Mouse (Mus musculus): ENCODE results near the gene Nr1h2. TPM values are rescaled to one million over a fixed set of nuclear protein-coding genes. Genes with fewer than 3 reads are reported as not detected.

Gene Nr1h2
- polyA plus RNA-seq, 3 experiments from 2014 or later, result 43.0 to 52.2 (median 49.9) TPM

- ATAC-seq, result no peak
Measured at GRCm38 (mm10) chr7:44526414-44527154, 27.2 kb downstream of the Nr1h2 start.

DNA sequence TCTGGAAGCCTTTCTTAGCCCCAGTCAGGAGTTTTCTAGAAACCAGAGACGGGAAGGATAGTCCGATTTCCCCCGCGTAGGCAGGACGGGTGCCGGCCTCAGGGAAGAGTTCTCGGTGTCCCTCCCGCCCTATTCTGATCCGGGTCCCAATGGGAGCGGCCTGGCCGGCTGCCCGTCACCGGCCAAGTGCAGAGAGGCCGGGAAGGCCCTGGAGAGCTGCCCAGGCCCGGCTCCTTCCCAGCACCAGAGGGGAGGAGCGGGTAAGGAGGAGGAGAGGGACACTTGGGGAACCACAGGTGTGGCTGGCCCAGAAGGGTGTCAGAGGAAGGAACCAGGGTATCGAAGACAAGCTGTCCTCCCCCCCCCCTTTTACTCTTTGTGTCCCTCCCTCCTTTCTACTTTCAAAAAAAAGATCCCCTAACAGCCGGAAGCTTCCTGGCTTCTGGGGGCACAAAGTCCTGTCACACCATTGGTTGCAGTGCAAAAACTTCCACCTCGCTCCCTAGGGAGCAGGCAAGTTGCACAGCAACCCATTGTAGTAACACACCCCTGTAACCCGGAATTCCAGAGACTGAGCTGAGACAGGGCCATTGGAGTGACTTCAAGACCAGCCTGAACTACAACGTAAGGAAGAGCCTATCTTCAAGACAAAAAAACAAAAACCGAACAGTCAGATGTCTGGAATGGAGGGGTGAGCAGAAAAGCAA is 28.5 kb downstream of the Nr1h2 start:
- no peak for ATAC-seq

- no peak for ATAC-seq
Measured at GRCm38 (mm10) chr7:44524502-44524901, 29.2 kb downstream of the Nr1h2 start, which contains the start of gene Mybpc2. Gene Mybpc2, minus strand, starts transcription at chr7:44524656.

DNA sequence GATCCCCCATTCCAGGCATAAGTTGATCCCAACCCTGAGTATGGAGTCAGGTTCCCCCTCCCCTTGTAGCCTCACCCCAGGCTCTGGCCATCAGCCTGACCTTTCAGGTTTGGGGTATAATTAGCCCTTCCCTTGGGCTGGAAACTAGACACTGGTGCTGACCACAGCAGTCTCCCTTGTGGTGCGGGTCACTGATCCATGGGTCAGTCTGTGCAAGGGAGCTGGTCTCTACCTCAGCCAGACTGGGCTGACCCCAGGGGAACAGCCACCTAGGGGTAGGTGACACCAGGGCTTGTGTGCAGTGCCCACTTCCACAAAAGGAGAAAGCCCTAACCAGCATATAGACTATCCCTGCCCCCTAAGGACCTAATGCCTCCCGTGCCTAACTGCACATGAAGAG is 30.7 kb downstream of the Nr1h2 start:
- ATAC-seq, result no peak

DNA sequence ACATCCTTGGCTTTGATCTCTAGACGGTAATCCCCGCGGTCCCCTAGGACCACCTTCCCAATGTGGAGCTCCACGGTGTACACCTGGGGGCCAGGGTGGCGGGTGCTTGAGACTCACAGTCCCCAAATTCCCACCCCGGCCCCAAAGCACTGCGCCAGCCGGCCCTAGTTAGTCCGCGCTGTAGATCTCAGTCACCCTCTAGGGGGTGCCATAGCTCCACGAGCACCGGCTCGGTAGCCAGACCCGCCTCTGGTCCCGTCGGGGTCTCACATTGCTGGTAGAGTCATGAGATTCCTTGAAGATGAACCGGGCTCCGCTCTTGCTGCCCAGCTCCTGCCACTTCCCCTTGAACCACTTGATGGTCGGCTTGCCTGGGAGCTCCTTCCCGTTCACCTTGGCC is 32.0 kb downstream of the Nr1h2 start:
- no peak for ATAC-seq

DNA sequence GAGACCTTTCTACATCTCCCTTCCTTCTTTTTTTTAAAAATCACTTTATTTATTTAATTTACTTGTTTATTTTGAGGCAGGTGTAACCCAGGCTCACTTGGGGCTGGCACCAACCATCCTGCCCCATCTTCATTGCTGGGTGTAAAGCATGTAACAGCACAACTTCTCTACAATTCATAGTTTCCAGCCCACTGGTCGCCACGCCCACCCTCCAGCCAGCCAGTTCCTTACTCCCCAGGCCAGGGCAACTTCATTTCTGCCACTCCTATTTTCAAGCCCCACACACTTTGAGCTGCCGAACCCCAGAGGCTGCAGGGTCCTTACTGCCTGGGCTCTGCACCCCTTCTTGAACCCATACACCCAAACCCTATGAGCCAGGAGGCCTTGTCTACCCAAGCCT is 32.8 kb downstream of the Nr1h2 start:
- no peak for ATAC-seq

- ATAC-seq, result no peak
Measured at GRCm38 (mm10) chr7:44519240-44519913, 34.4 kb downstream of the Nr1h2 start.

- ATAC-seq, result no peak
Measured at GRCm38 (mm10) chr7:44507491-44507890, 46.3 kb downstream of the Nr1h2 start.

- ATAC-seq, result peak; percentile 80
Measured at GRCm38 (mm10) chr7:44501563-44502115, 52.1 kb downstream of the Nr1h2 start.

- ATAC-seq, result no peak
Measured at GRCm38 (mm10) chr7:44500046-44500445, 53.7 kb downstream of the Nr1h2 start.

Other genes with a start within 250 kb of the Nr1h2 start
- gene Clec11a, start 247.0 kb downstream of the Nr1h2 start, polyA plus RNA-seq (2017; shearing (Covaris generic)), result under 1 TPM; 0.28 to 0.62 (median 0.34) TPM
- under 1 TPM; 0.15 to 0.62 (median 0.20) TPM for gene Shank1, start 243.7 kb downstream of the Nr1h2 start, polyA plus RNA-seq (2017; shearing (Covaris generic))
- not detected for gene Syt3, start 169.8 kb downstream of the Nr1h2 start, polyA plus RNA-seq (2017; shearing (Covaris generic))
- not detected for gene 1700008O03Rik, start 168.1 kb downstream of the Nr1h2 start, polyA plus RNA-seq (2017; shearing (Covaris generic))
- not detected for gene Lrrc4b, start 124.9 kb downstream of the Nr1h2 start, polyA plus RNA-seq (2017; shearing (Covaris generic))
- not detected for gene Aspdh, start 88.6 kb downstream of the Nr1h2 start, polyA plus RNA-seq (2017; shearing (Covaris generic))
- gene Josd2, start 86.0 kb downstream of the Nr1h2 start, polyA plus RNA-seq (2017; shearing (Covaris generic)), result 10 to 100 TPM; 46.9 to 62.6 (median 47.0) TPM
- 10 to 100 TPM; 21.0 to 22.5 (median 22.3) TPM for gene Emc10, start 57.4 kb downstream of the Nr1h2 start, polyA plus RNA-seq (2017; shearing (Covaris generic))
- gene Fam71e1, start 57.4 kb downstream of the Nr1h2 start, polyA plus RNA-seq (2017; shearing (Covaris generic)), result 1 to 10 TPM; 2.7 to 5.2 (median 3.9) TPM
- not detected for gene Mybpc2, start 29.3 kb downstream of the Nr1h2 start, polyA plus RNA-seq (2017; shearing (Covaris generic))
- 1 to 10 TPM in 1 of 3 experiments, under 1 TPM in 2; 0.17 to 2.1 (median 0.86) TPM for gene Spib, start 21.9 kb downstream of the Nr1h2 start, polyA plus RNA-seq (2017; shearing (Covaris generic))
- gene Pold1, start 5.1 kb downstream of the Nr1h2 start, polyA plus RNA-seq (2017; shearing (Covaris generic)), result 10 to 100 TPM; 21.0 to 32.4 (median 21.4) TPM
- 1 to 10 TPM; 1.3 to 7.7 (median 3.2) TPM for gene Napsa, start 18.4 kb upstream of the Nr1h2 start, polyA plus RNA-seq (2017; shearing (Covaris generic))
- gene Kcnc3, start 36.7 kb upstream of the Nr1h2 start, polyA plus RNA-seq (2017; shearing (Covaris generic)), result not detected
- gene Myh14, start 116.9 kb upstream of the Nr1h2 start, polyA plus RNA-seq (2017; shearing (Covaris generic)), result not detected
- not detected for gene Izumo2, start 154.8 kb upstream of the Nr1h2 start, polyA plus RNA-seq (2017; shearing (Covaris generic))
- 10 to 100 TPM; 66.6 to 71.2 (median 69.7) TPM for gene Vrk3, start 194.5 kb upstream of the Nr1h2 start, polyA plus RNA-seq (2017; shearing (Covaris generic))
- gene Zfp473, start 197.1 kb upstream of the Nr1h2 start, polyA plus RNA-seq (2017; shearing (Covaris generic)), result 1 to 10 TPM in 1 of 3 experiments, under 1 TPM in 2; 0.16 to 2.1 (median 0.93) TPM